Mouse (Mus musculus): ENCODE results near the gene Anapc16. TPM values are rescaled to one million over a fixed set of nuclear protein-coding genes. Genes with fewer than 3 reads are reported as not detected.

Anapc16 gene
- polyA plus RNA-seq, 1 experiment from 2014 or later = 117 TPM

DNA sequence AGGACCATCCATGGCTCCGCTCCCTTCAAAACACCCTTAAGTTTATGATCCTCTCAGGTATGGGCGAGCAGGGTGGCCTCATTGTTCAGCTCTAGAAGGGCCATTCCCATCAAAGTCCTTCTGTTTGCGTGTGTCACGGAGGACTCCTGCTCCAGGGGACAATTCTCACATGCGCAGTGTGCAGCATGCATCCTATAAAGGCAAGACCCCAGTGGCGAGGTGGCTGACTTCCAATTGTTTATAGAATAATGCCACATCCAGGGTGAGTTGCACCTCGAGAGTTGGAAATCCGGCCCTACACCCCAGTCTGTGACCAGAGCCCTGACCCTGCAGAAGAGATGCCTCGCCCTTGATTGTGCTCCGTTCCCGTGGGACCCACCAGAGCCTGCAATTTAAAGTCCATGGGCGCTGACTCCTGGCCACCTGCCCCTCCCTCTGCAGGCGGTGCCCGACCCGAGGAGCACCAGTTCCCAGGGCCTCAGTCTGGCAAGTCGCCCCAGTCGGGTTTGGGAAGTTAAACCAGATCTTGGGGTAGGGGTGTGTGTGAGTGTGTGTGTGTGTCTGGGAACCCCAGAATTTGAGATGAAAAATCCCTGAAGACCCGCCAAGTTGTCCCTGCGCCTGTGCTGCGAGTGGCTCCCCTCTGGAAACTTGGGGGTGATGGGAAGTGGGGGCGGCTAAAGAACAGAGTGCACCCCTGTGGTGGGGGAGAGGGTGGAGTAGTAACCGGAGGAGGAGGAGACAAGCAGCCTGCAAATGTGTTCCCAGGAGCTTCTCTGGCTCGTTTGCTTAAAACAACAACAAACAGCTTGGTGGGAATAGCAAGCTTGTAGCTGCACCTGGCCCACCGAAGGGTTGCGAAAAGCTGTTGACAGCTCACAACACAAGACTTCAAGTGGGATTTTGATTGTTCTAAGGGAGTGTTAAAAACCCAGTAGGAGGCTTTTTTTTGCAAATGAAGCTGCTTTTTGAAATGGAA lies 45.5 kb downstream of the Anapc16 start:
- WGBS = 45% methylated on average over 25 of the region's 25 CpGs
- ATAC-seq = no peak
- Histone ChIP-seq H3K4me1 (ENCODE audit: insufficient read depth, low read depth, low read length) (peaks cover 4% of the 10 kb centered on the region; the same call in 1 of the 2 replicates), H3K4me3 (ENCODE audit: low read depth, low read length) (no peak overlapping the region), H3K9ac (replicated peaks; ENCODE audit: low read depth) (no peak overlapping the region), H3K9me3 (ENCODE audit: low read length) (no peaks in the 10 kb centered on the region), H3K4me2 (replicated peaks; ENCODE audit: low read depth, low read length) (no peak overlapping the region), H3K27me3 (replicated peaks; ENCODE audit: insufficient read depth, low read length) (no peaks in the 10 kb centered on the region), H3K27ac (ENCODE audit: low read length) (no peak overlapping the region), H3K36me3 (ENCODE audit: insufficient read depth, low read length) (no peaks in the 10 kb centered on the region)
- no peak for DNase-seq (ENCODE audit: low spot score)
- no peak for TF ChIP-seq CTCF (IDR thresholded peaks at IDR 0.05)
- TF ChIP-seq EP300 (IDR thresholded peaks at IDR 0.05) = no peak

DNA sequence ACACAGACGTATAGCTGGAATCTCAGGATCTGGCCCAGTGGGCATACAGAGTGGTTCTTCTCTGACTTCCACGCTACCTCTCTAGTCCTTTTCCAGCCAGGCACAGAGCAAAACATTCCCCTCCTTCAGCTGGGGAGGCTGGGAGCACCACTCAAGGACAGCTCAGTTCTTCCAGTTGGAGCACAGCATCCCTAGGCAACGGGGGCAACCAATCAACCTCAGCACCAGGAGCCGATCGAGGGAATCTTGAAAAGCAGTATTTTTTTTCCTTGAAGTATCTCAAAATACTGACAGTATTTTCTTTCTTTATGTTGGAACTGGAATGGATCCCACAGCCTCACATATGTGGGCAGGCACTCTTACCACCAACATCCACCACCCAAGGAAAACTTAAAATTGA lies 46.3 kb downstream of the Anapc16 start:
- TF ChIP-seq EP300 (IDR thresholded peaks at IDR 0.05) (no peak), CTCF (IDR thresholded peaks at IDR 0.05) (no peak)
- whole genome bisulfite sequencing = 60% methylated on average over 5 of the region's 5 CpGs
- no peak overlapping the region for H3K4me3 ChIP-seq (ENCODE audit: low read depth, low read length)
- no peaks in the 10 kb centered on the region for H3K36me3 ChIP-seq (ENCODE audit: insufficient read depth, low read length)
- ATAC-seq (no peak), DNase-seq (ENCODE audit: low spot score) (no peak)
- H3K9me3 ChIP-seq (ENCODE audit: low read length) = no peaks in the 10 kb centered on the region
- no peak overlapping the region for H3K27ac ChIP-seq (ENCODE audit: low read length)
- peaks cover 4% of the 10 kb centered on the region; the same call in 1 of the 2 replicates for H3K4me1 ChIP-seq (ENCODE audit: insufficient read depth, low read depth, low read length)
- H3K4me2 ChIP-seq (replicated peaks; ENCODE audit: low read depth, low read length) = no peak overlapping the region
- no peak overlapping the region for H3K9ac ChIP-seq (replicated peaks; ENCODE audit: low read depth)
- no peaks in the 10 kb centered on the region for H3K27me3 ChIP-seq (replicated peaks; ENCODE audit: insufficient read depth, low read length)

- H3K27me3 ChIP-seq (replicated peaks; ENCODE audit: insufficient read depth, low read length) = no peaks in the 10 kb centered on the region
- ATAC-seq (no peak), DNase-seq (ENCODE audit: low spot score) (peak; percentile 40)
- H3K9me3 ChIP-seq (ENCODE audit: low read length) = no peaks in the 10 kb centered on the region
- H3K4me3 ChIP-seq (ENCODE audit: low read depth, low read length) = no peak overlapping the region
- no peak overlapping the region for H3K9ac ChIP-seq (replicated peaks; ENCODE audit: low read depth)
- peaks cover 7% of the 10 kb centered on the region; the same call in 1 of the 2 replicates for H3K4me1 ChIP-seq (ENCODE audit: insufficient read depth, low read depth, low read length)
- TF ChIP-seq EP300 (IDR thresholded peaks at IDR 0.05) (no peak), CTCF (IDR thresholded peaks at IDR 0.05) (no peak)
- no peak overlapping the region for H3K4me2 ChIP-seq (replicated peaks; ENCODE audit: low read depth, low read length)
- WGBS = 27% methylated on average over 7 of the region's 7 CpGs
- H3K36me3 ChIP-seq (ENCODE audit: insufficient read depth, low read length) = no peaks in the 10 kb centered on the region
- no peak overlapping the region; the same call in 1 of the 2 replicates for H3K27ac ChIP-seq (ENCODE audit: low read length)
These were observed 49.3 kb downstream of the Anapc16 start for GRCm38 (mm10) chr10:59953564-59954039.

- Histone ChIP-seq H3K4me2 (replicated peaks; ENCODE audit: low read depth, low read length) (peak overlapping the region; percentile 82), H3K9me3 (ENCODE audit: low read length) (no peaks in the 10 kb centered on the region), H3K36me3 (ENCODE audit: insufficient read depth, low read length) (no peaks in the 10 kb centered on the region), H3K27ac (ENCODE audit: low read length) (peak overlapping the region; percentile 96), H3K4me3 (ENCODE audit: low read depth, low read length) (peak overlapping the region; percentile 91), H3K4me1 (ENCODE audit: insufficient read depth, low read depth, low read length) (peaks cover 7% of the 10 kb centered on the region; the same call in 1 of the 2 replicates), H3K27me3 (replicated peaks; ENCODE audit: insufficient read depth, low read length) (no peaks in the 10 kb centered on the region), H3K9ac (replicated peaks; ENCODE audit: low read depth) (peak overlapping the region; percentile 72)
- DNase-seq (ENCODE audit: low spot score) = no peak
- ATAC-seq = no peak
- TF ChIP-seq EP300 (IDR thresholded peaks at IDR 0.05) (no peak), CTCF (IDR thresholded peaks at IDR 0.05) (no peak)
- 32% methylated on average over 16 of the region's 16 CpGs for WGBS
These were observed 50.0 kb downstream of the Anapc16 start for GRCm38 (mm10) chr10:59952781-59953563.

- peak; percentile 11 for ATAC-seq
- Histone ChIP-seq H3K27ac (ENCODE audit: low read length) (peak overlapping the region; percentile 96), H3K27me3 (replicated peaks; ENCODE audit: insufficient read depth, low read length) (no peaks in the 10 kb centered on the region), H3K36me3 (ENCODE audit: insufficient read depth, low read length) (no peaks in the 10 kb centered on the region), H3K4me3 (ENCODE audit: low read depth, low read length) (peak overlapping the region; percentile 91), H3K9me3 (ENCODE audit: low read length) (no peaks in the 10 kb centered on the region), H3K4me1 (ENCODE audit: insufficient read depth, low read depth, low read length) (peaks cover 12% of the 10 kb centered on the region; the same call in 1 of the 2 replicates), H3K4me2 (replicated peaks; ENCODE audit: low read depth, low read length) (peak overlapping the region; percentile 82), H3K9ac (replicated peaks; ENCODE audit: low read depth) (peak overlapping the region; percentile 72)
- TF ChIP-seq CTCF (IDR thresholded peaks at IDR 0.05) (0 out of 2 replicates have a peak, but pooled peaks have one; percentile 6), EP300 (IDR thresholded peaks at IDR 0.05) (no peak; the same call in 1 of the 2 replicates)
- peak; percentile 76 for DNase-seq (ENCODE audit: low spot score)
- under 1% methylated on average over 30 of the region's 31 CpGs for WGBS
These were observed 50.7 kb downstream of the Anapc16 start for GRCm38 (mm10) chr10:59952152-59952780.
